Mouse (Mus musculus): ENCODE measurements at regions not wholly inside any gene's neighbourhood (a gene's known extent, or its start where the extent isn't known, plus 50 kb on each side); places are given as distances from the start of the nearest gene placed in this dataset.

DNA sequence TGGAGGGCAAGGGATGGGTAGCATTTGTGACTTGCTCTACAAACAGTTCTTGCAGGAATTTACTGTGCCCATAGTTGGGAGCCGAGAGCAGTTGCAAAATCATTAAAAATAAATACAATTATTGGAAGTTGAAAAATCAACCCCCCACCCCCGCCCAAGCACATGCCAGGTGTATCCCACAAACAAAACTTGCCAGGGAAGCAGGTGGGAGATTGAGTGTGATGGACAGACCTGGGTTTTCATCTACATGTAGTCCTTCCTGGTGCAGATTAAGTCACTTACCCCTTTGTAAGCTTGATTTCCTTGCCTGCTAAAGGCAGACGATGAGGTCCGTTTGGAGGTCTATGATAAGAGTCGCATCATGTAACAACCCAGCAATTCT is 280.3 kb downstream of the Insig2 start:
- TF ChIP-seq CTCF (IDR thresholded peaks at IDR 0.05; ENCODE audit: extremely low read depth, insufficient read depth, low read length) (no peak), POLR2A (IDR thresholded peaks at IDR 0.05; ENCODE audit: extremely low read depth, insufficient read depth, low read length) (no peak)

Measured in cortical plate, adult 2 months (tissue).